Mouse (Mus musculus) embryo, embryonic 9.5 days (tissue): ENCODE measurements around the gene C130050O18Rik.

Experiments
- DNase-seq: peaks from one replicate; pipeline ENCODE4 v3.0.0-alpha.2; 2017; ENCODE audit errors: extremely low spot score

Gene C130050O18Rik

GRCm38 (mm10) chr5:139425198-139425597, 20.1 kb downstream of the C130050O18Rik start:
- DNase-seq = no peak

DNA sequence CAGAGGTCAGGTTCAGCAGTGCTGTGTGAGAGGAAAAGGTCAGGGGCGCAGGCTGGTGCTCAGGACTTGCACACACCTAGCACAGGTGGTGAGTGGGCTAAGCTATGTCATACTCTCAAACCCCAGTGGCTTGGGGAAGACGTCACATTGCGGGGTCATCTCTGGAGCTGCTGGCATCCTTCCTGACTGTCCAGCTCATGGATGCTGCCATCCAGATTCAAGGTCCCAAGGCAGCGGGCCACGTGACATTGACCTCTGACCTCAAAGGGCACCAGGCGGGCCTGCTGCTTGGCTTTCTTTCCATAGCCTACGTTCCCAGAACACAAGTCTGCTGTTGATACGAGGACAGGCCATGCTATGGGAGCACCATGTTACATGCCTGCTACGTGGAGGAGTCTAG, 21.9 kb downstream of the C130050O18Rik start:
- DNase-seq = no peak

- DNase-seq = no peak
These were observed 22.9 kb downstream of the C130050O18Rik start for GRCm38 (mm10) chr5:139427989-139428388.

GRCm38 (mm10) chr5:139429818-139430341, 24.8 kb downstream of the C130050O18Rik start:
- no peak for DNase-seq

DNA sequence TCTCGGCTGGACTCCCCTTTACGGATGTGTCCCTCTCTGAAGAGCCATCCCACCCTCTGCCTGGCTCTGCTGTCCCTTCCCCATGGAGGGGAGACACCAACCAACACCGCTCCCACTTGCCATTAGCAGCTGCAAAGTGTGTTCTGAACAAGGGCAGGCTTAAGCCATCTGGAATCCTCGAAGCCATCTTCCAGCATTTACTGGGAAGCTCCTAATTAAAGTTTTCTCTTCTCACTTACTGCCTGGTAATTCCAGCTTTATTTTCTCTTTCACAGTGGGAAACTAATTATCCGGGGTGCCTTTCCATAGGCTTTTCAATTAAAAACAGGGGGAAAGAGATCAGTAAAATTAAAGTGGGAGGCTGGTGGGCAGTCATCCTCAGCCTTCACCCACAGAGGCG, 27.3 kb downstream of the C130050O18Rik start:
- no peak for DNase-seq

- DNase-seq = no peak
These were observed 27.8 kb downstream of the C130050O18Rik start for GRCm38 (mm10) chr5:139432747-139433508.

GRCm38 (mm10) chr5:139433842-139434568, 28.9 kb downstream of the C130050O18Rik start:
- DNase-seq = no peak

- peak; percentile 26 for DNase-seq
These were observed 29.9 kb downstream of the C130050O18Rik start for GRCm38 (mm10) chr5:139434940-139435339.

DNA sequence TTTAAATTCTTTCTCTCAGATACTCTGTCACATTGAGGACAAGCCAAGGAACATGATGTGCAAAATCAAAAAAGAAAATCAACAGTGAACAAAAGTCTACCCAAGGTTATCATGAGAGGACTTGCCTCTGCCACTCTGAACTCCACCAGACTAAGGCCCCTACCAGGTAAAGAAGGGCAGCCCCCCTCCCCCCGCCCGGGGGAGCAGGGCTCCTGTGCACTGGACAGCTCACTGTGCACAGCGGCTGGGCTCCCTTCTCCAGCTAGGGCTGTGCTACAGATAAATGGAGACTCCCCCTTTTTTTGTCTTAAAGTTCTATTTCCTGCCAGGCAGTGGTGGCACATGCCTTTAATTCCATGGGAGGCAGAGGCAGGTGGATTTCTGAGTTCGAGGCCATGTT, 32.7 kb downstream of the C130050O18Rik start:
- DNase-seq = no peak

- no peak for DNase-seq
These were observed 33.4 kb downstream of the C130050O18Rik start for GRCm38 (mm10) chr5:139438440-139438839.

DNA sequence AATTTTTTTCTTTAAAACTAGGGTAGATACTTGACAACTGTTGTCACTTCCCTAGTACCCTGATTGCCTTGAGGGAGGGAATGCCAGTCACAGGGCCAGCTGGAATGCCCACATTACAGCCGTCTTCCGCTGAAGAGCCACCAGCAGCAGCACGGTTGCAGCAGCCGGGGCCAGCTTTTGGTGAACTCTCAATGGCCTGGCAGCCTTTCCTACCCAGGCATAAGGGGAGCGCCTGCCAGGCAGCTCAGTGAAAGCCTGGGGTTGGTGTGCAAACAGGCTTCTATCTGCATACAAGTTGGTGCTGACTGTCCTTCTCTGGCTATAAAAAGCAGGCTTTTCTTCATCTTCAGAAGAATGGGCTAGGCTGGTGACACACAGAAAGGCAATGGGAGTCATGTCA, 35.4 kb downstream of the C130050O18Rik start:
- no peak for DNase-seq

GRCm38 (mm10) chr5:139440926-139441725, 36.0 kb downstream of the C130050O18Rik start:
- DNase-seq = no peak

DNA sequence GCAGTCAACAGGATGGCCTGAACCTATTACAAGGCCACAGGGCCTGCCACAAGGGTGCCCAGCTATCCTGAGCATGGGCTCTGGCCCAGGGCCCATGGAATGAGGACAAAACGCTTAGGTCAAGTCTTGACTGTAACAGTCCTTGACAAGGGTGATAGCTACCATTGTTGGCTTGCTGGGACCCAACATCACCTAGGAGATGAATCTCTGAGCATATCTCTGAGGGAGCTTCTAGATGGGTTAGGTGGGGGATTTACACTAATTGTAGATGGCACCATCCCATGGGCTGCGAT, 36.6 kb downstream of the C130050O18Rik start:
- no peak for DNase-seq

GRCm38 (mm10) chr5:139442428-139442827, 37.3 kb downstream of the C130050O18Rik start:
- no peak for DNase-seq

DNA sequence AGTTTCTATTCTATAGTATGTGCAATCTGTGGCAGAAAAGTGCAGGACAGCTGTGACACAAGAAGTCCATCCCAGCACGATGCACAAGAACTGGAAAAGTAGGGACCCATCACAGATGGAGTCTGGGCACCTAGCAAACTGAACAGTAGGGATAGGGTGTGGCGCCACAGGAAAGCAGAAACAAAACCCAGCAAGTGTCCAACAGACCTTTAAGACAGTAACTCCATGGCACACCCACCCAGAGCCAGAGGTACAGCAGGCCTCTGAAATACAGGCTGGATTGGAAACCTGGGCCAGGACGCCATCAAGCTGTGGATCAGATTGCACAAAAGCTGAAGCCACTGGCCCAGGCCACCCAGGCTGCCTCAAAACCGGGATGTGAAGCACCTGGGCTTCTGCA, 37.9 kb downstream of the C130050O18Rik start:
- no peak for DNase-seq

- no peak for DNase-seq
These were observed 40.2 kb downstream of the C130050O18Rik start for GRCm38 (mm10) chr5:139445258-139445657.

- no peak for DNase-seq
These were observed 42.9 kb downstream of the C130050O18Rik start for GRCm38 (mm10) chr5:139448025-139448424.

DNA sequence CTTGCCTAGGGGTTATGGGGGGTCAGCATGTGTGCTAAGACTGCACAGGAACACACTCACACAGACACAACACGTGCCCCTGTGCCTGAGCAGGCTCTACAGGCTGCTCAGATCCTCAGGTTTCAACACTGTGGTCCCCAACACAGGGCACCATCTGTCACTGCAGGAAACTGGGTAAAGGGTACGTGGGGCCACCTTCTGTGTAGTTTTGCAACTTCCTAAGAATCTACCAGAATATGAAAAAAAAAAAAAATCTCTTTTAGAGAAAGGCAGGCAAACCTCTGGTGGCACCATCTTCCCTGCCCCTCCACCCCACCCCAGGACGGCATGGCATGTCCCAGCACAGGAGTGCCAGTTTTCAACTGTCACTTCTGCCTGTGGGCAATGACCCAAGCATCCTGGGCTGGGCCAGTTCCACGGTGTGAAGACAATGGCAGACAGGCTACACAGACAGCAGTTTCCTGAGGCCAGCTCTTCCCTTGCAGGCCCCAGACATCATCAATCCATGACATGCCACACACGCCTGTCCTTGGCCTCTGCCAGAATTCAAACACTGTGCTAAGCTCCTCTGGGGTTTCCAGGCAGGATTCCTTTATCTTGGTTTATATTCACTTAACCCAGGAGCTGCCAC, 44.2 kb downstream of the C130050O18Rik start:
- DNase-seq = no peak

DNA sequence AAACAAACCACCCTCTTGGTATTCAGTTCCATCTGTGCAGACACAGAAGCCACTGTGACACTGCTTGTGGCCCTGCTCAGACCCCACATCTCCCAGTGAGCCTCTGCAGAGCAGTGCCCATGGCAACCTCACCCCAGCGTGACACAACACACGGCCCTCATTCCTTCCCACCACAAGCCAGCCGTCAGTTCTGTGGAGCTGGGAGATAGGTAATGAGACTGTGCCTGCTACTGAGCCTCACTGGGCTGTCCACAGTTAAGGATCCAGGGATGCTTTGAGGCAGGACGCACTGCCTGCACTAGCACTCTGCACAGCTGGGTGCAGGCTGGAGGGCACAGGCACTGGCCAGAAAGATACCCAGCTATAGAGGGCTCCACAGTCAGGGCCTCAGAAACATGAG, 44.8 kb downstream of the C130050O18Rik start:
- DNase-seq = no peak

DNA sequence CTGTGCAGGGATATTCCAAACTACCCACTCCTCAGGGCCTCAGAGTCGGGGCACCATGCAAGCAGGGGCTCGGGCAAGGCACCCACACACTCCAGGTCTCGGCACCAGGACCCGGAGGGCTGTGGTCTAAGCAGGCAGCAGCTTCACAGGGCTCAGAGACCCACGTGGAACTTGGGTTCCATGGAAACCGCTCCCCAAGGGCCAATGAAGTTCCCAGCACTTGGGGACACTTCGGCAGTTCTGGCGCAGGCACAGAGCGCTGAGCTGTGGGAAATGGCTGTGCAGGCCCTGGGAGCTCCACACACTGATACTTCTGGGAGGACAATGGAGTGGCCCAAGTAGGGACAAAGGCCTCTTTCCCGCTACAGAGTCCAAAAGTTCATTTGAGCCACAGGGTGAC, 48.0 kb downstream of the C130050O18Rik start:
- DNase-seq = no peak

DNA sequence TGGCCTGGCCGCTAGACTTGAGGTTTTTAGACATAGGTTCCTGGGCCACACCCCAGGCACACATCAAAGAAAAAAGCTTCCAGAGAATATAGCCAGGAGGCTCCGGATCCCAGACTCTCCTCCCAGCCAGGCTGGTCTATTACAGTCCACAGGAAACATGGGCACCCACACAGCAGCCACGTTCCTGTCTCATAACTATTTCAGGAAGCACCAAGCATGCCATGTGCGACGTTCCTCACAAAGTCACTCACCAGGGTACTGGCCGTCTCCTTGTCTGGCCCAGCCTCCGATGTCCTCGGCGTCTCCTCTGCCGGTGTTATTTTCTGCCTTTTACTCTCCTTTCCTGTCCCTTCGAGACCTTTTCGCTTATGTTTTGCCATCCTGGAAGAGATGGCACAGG, 50.1 kb downstream of the C130050O18Rik start:
- no peak for DNase-seq

GRCm38 (mm10) chr5:139457241-139457640, 52.2 kb downstream of the C130050O18Rik start:
- no peak for DNase-seq
